In genomic region chr3:95349491-95349890, GRCm38 (mm10) we compare ENCODE assay signal across 7 mouse cellular contexts. TPM values are rescaled to one million over a fixed set of nuclear protein-coding genes. Genes with fewer than 3 reads are reported as not detected.
DNase-seq lines count a peak whose midpoint lies in the region; ATAC-seq and TF ChIP-seq lines count a peak whose summit lies in the region.

No protein-coding gene starts in this region.

- no peaks in the 10 kb centered on the region for H3K9me3 ChIP-seq in kidney, postnatal 0 days (replicated peaks; ENCODE audit: low read length)
- 0 out of 2 replicates have a peak, but pooled peaks cover 3% of the 10 kb centered on the region for H3K9me3 ChIP-seq in kidney, embryonic 14.5 days (ENCODE audit: control insufficient read depth, low read length)
- peaks cover 6% of the 10 kb centered on the region for H3K9me3 ChIP-seq in CH12.LX (replicated peaks; ENCODE audit: low read length)

- H3K4me3 ChIP-seq in kidney, postnatal 0 days (replicated peaks; ENCODE audit: low read depth, low read length) = no peak overlapping the region
- H3K4me3 ChIP-seq in kidney, embryonic 14.5 days (ENCODE audit: low read length) = no peak overlapping the region
- H3K4me3 ChIP-seq in CH12.LX (replicated peaks in 1 of 3; ENCODE audit: low read depth in 2 of 3, low read length in 2 of 3, poor library complexity in 1 of 3) = no peak overlapping the region

- H3K4me2 ChIP-seq in kidney, postnatal 0 days (ENCODE audit: low read length) = no peak overlapping the region
- H3K4me2 ChIP-seq in kidney, embryonic 14.5 days (replicated peaks; ENCODE audit: low read depth, low read length) = no peak overlapping the region
- no peak overlapping the region for H3K4me2 ChIP-seq in CH12.LX (ENCODE audit: insufficient read depth, low read depth, poor library complexity, severe bottlenecking)

- peak; percentile 85 for DNase-seq in kidney, postnatal 0 days (ENCODE audit: low spot score)
- peak; percentile 59 for DNase-seq in CH12.LX (ENCODE audit: extremely low read depth)
- DNase-seq in NIH3T3 (ENCODE audit: low read depth) = peak; percentile 57
- peak; percentile 16 for DNase-seq in thymus, postnatal 25 days
- no peak for DNase-seq in layer of hippocampus, adult 11-12 months (ENCODE audit: low spot score)

- no peaks in the 10 kb centered on the region for H3K4me1 ChIP-seq in kidney, postnatal 0 days (replicated peaks; ENCODE audit: insufficient read depth, low read length)
- H3K4me1 ChIP-seq in kidney, embryonic 14.5 days (ENCODE audit: control insufficient read depth, insufficient read depth, low read length) = no peaks in the 10 kb centered on the region
- H3K4me1 ChIP-seq in CH12.LX (ENCODE audit: control insufficient read depth in 1 of 2, insufficient read depth in 2 of 2) = no peaks in the 10 kb centered on the region

- TF ChIP-seq POLR2A in CH12.LX (IDR thresholded peaks at IDR 0.05; ENCODE audit: low read depth, low read length) = no peak

- H3K27ac ChIP-seq in kidney, postnatal 0 days = no peak overlapping the region
- no peak overlapping the region for H3K27ac ChIP-seq in kidney, embryonic 14.5 days (ENCODE audit: low read depth, low read length)
- H3K27ac ChIP-seq in CH12.LX (ENCODE audit: insufficient read depth, low read depth) = no peak overlapping the region

- in situ Hi-C loops in CH12.LX (cut with MboI; ENCODE audit: low pct_ligation_motif_present, low pct_unique_long_range_greater_than_20kb, low sequenced_read_pairs) = no loop called here

- peak; percentile 80 for TF ChIP-seq CTCF in kidney, postnatal 0 days (IDR thresholded peaks at IDR 0.05; ENCODE audit: low read depth)
- TF ChIP-seq CTCF in CH12.LX (conservative IDR thresholded peaks at IDR 0.05 in 1 of 2, IDR thresholded peaks at IDR 0.05 in 1 of 2; ENCODE audit: low read depth in 2 of 2, low read length in 2 of 2) = peak; percentile 46 to 85; a peak in 3 of 4 replicates

- no peak for TF ChIP-seq EP300 in CH12.LX (IDR thresholded peaks at IDR 0.05; ENCODE audit: low read length)

- H3K36me3 ChIP-seq in kidney, postnatal 0 days (ENCODE audit: insufficient read depth, low read length) = peaks cover 46% of the 10 kb centered on the region
- peaks cover 85% of the 10 kb centered on the region for H3K36me3 ChIP-seq in kidney, embryonic 14.5 days (ENCODE audit: control insufficient read depth, insufficient read depth, low read length)
- peaks cover 57 to 79% of the 10 kb centered on the region in 2 experiments for H3K36me3 ChIP-seq in CH12.LX (replicated peaks in 1 of 2; ENCODE audit: control insufficient read depth in 1 of 2, insufficient read depth in 1 of 2, low read length in 1 of 2)

- no peak overlapping the region for H3K9ac ChIP-seq in kidney, postnatal 0 days (ENCODE audit: low read depth, low read length)
- H3K9ac ChIP-seq in kidney, embryonic 14.5 days (ENCODE audit: low read depth, low read length) = no peak overlapping the region
- H3K9ac ChIP-seq in CH12.LX (ENCODE audit: insufficient read depth, low read depth) = no peak overlapping the region

- dilution Hi-C loops in CH12.LX (cut with MboI; ENCODE audit: extremely low pct_ligation_motif_present, extremely low pct_unique_long_range_greater_than_20kb, low sequenced_read_pairs) = no loop called here

- no peak for ATAC-seq in kidney, postnatal 0 days (replicated peaks; ENCODE audit: low FRiP score, low read depth)
- ATAC-seq in kidney, embryonic 14.5 days (ENCODE audit: low FRiP score, low TSS enrichment) = no peak
- peak; percentile 59 to 71; a peak in 3 of 4 replicates for ATAC-seq in hematopoietic stem cell, adult 5-6 weeks (replicated peaks in 1 of 2; ENCODE audit: insufficient read depth in 1 of 2, low FRiP score in 2 of 2, low TSS enrichment in 1 of 2, low read depth in 1 of 2, poor library complexity in 2 of 2, severe bottlenecking in 2 of 2)

- H3K79me2 ChIP-seq in CH12.LX (replicated peaks; ENCODE audit: control insufficient read depth, extremely low read depth, insufficient read depth, poor library complexity, severe bottlenecking) = no peaks in the 10 kb centered on the region

- TF ChIP-seq RAD21 in CH12.LX (IDR thresholded peaks at IDR 0.05; ENCODE audit: low read depth, low read length) = peak; percentile 86

- no peaks in the 10 kb centered on the region for H3K27me3 ChIP-seq in kidney, postnatal 0 days (ENCODE audit: insufficient read depth, low read length)
- H3K27me3 ChIP-seq in kidney, embryonic 14.5 days (ENCODE audit: control insufficient read depth, insufficient read depth, low read length) = no peaks in the 10 kb centered on the region
- H3K27me3 ChIP-seq in CH12.LX (replicated peaks) = no peaks in the 10 kb centered on the region

TF ChIP-seq in CH12.LX, 34 proteins besides CTCF, POLR2A, EP300 and RAD21:
- TF ChIP-seq MYC (IDR thresholded peaks at IDR 0.05; ENCODE audit: low read depth, low read length) (peak; percentile 41; the same call in 1 of the 2 replicates), SMC3 (IDR thresholded peaks at IDR 0.05; ENCODE audit: low read depth, low read length) (peak; percentile 81), ELF1 (IDR thresholded peaks at IDR 0.05; ENCODE audit: low read depth, low read length) (no peak), GABPA (IDR thresholded peaks at IDR 0.05; ENCODE audit: insufficient replicate concordance, low read depth, low read length) (no peak), ZC3H11A (IDR thresholded peaks at IDR 0.05; ENCODE audit: low read depth, low read length) (0 out of 2 replicates have a peak, but pooled peaks have one; percentile 5)

RNA-seq across cellular contexts. Expression of gene Setdb1, which starts 7.5 kb away (rescaled TPM):
- 22.2 and 23.2 TPM in 2 replicates for polyA plus RNA-seq in kidney, postnatal 0 days (2015; fragmentation: Nextera tagmentation; extraction: Ambion mirVana)
- polyA plus RNA-seq in kidney, embryonic 14.5 days (2014; fragmentation: Nextera tagmentation; extraction: Ambion mirVana) = 30.2 and 56.5 TPM in 2 replicates
- total RNA-seq in CH12.LX (2012; rRNA removed) (33.7 and 36.1 TPM in 2 replicates), CH12.LX (2014; rRNA removed) (43.2 and 46.5 TPM in 2 replicates)
- 45.1 and 49.5 TPM in 2 replicates for polyA plus RNA-seq in CH12.LX (2012; ENCODE audit: insufficient read length, low read depth)
- 37.0 and 46.7 TPM in 2 replicates for total RNA-seq in hematopoietic stem cell, adult 5-6 weeks (2017)

RNA-seq across cellular contexts. Expression of gene Cers2, which starts 34.9 kb away (rescaled TPM):
- polyA plus RNA-seq in kidney, postnatal 0 days (2015; fragmentation: Nextera tagmentation; extraction: Ambion mirVana) = 172 and 186 TPM in 2 replicates
- 103 and 154 TPM in 2 replicates for polyA plus RNA-seq in kidney, embryonic 14.5 days (2014; fragmentation: Nextera tagmentation; extraction: Ambion mirVana)
- 70.6 and 81.1 TPM in 2 replicates for total RNA-seq in CH12.LX (2012; rRNA removed)
- total RNA-seq in CH12.LX (2014; rRNA removed) = 96.7 and 105 TPM in 2 replicates
- 84.5 and 89.8 TPM in 2 replicates for polyA plus RNA-seq in CH12.LX (2012; ENCODE audit: insufficient read length, low read depth)
- 103 and 119 TPM in 2 replicates for total RNA-seq in hematopoietic stem cell, adult 5-6 weeks (2017)

RNA-seq across cellular contexts. Expression of gene Anxa9, which starts 42.5 kb away (rescaled TPM):
- 9.9 and 10.1 TPM in 2 replicates for polyA plus RNA-seq in kidney, postnatal 0 days (2015; fragmentation: Nextera tagmentation; extraction: Ambion mirVana)
- polyA plus RNA-seq in kidney, embryonic 14.5 days (2014; fragmentation: Nextera tagmentation; extraction: Ambion mirVana) = 3.7 and 4.3 TPM in 2 replicates
- 1.9 and 2.5 TPM in 2 replicates for total RNA-seq in CH12.LX (2012; rRNA removed)
- 1.4 and 1.5 TPM in 2 replicates for total RNA-seq in CH12.LX (2014; rRNA removed)
- polyA plus RNA-seq in CH12.LX (2012; ENCODE audit: insufficient read length, low read depth) = 3.6 and 4.1 TPM in 2 replicates
- 8.0 and 9.9 TPM in 2 replicates for total RNA-seq in hematopoietic stem cell, adult 5-6 weeks (2017)

RNA-seq across cellular contexts. Expression of gene 4930558C23Rik, which starts 53.1 kb away (rescaled TPM):
- 0.22 and 0.26 TPM in 2 replicates for polyA plus RNA-seq in kidney, postnatal 0 days (2015; fragmentation: Nextera tagmentation; extraction: Ambion mirVana)
- polyA plus RNA-seq in kidney, embryonic 14.5 days (2014; fragmentation: Nextera tagmentation; extraction: Ambion mirVana) = not detected in 2 replicates
- total RNA-seq in CH12.LX (2012; rRNA removed) = not detected in 2 replicates
- total RNA-seq in CH12.LX (2014; rRNA removed) = not detected in 2 replicates
- not detected in 2 replicates for polyA plus RNA-seq in CH12.LX (2012; ENCODE audit: insufficient read length, low read depth)
- not detected in 2 replicates for total RNA-seq in hematopoietic stem cell, adult 5-6 weeks (2017)

Comparison
In these comparisons a context has a peak if more than half of its experiments do, and no peak if none do; other contexts are left out.
1. ATAC-seq: peak in hematopoietic stem cell, adult 5-6 weeks (2 of 2); none in kidney, postnatal 0 days (single experiment) and kidney, embryonic 14.5 days (single experiment).